Mouse (Mus musculus): ENCODE measurements at regions not wholly inside any gene's neighbourhood (a gene's known extent, or its start where the extent isn't known, plus 50 kb on each side); places are given as distances from the start of the nearest gene placed in this dataset.
A peak's percentile ranks its signal among the peaks of the same experiment; 100 is the strongest.

- H3K27me3 ChIP-seq (ENCODE audit: insufficient read depth, low read length) = no peaks in the 10 kb centered on the region
- ATAC-seq (replicated peaks; ENCODE audit: low FRiP score, low read depth) (0 out of 2 replicates have a peak, but pooled peaks have one; percentile 24), DNase-seq (ENCODE audit: low spot score) (peak; percentile 73)
- H3K27ac ChIP-seq = no peak overlapping the region
- H3K4me3 ChIP-seq (replicated peaks; ENCODE audit: low read depth, low read length) = no peak overlapping the region
- WGBS = 13% methylated on average over 9 of the region's 9 CpGs
- H3K9ac ChIP-seq (ENCODE audit: low read depth, low read length) = no peak overlapping the region
- H3K4me2 ChIP-seq (ENCODE audit: low read length) = 0 out of 2 replicates have a peak overlapping the region, but pooled peaks have one; percentile 0
- TF ChIP-seq CTCF (IDR thresholded peaks at IDR 0.05; ENCODE audit: low read depth) = no peak; the same call in 1 of the 2 replicates
- H3K36me3 ChIP-seq (ENCODE audit: insufficient read depth, low read length) = no peaks in the 10 kb centered on the region
- H3K9me3 ChIP-seq (replicated peaks; ENCODE audit: low read length) = no peaks in the 10 kb centered on the region
- peaks cover 8% of the 10 kb centered on the region; the same call in 1 of the 2 replicates for H3K4me1 ChIP-seq (replicated peaks; ENCODE audit: insufficient read depth, low read length)
Observed at GRCm38 (mm10) chr19:42673133-42673532, 60.5 kb upstream of the Loxl4 start.

- H3K36me3 ChIP-seq (ENCODE audit: insufficient read depth, low read length) = no peaks in the 10 kb centered on the region
- H3K9ac ChIP-seq (ENCODE audit: low read depth, low read length) = no peak overlapping the region
- no peaks in the 10 kb centered on the region for H3K27me3 ChIP-seq (ENCODE audit: insufficient read depth, low read length)
- no peak overlapping the region for H3K4me2 ChIP-seq (ENCODE audit: low read length)
- H3K4me3 ChIP-seq (replicated peaks; ENCODE audit: low read depth, low read length) = no peak overlapping the region
- no peak for TF ChIP-seq CTCF (IDR thresholded peaks at IDR 0.05; ENCODE audit: low read depth)
- no peak overlapping the region for H3K27ac ChIP-seq
- ATAC-seq (replicated peaks; ENCODE audit: low FRiP score, low read depth) = no peak
- H3K9me3 ChIP-seq (replicated peaks; ENCODE audit: low read length) = no peaks in the 10 kb centered on the region
- WGBS = 58% methylated on average over 6 of the region's 6 CpGs
- peaks cover 8% of the 10 kb centered on the region; the same call in 1 of the 2 replicates for H3K4me1 ChIP-seq (replicated peaks; ENCODE audit: insufficient read depth, low read length)
- DNase-seq (ENCODE audit: low spot score) = no peak
Observed at GRCm38 (mm10) chr19:42669886-42670285, 57.3 kb upstream of the Loxl4 start.

- Histone ChIP-seq H3K9ac (ENCODE audit: low read depth, low read length) (no peak overlapping the region), H3K4me2 (ENCODE audit: low read length) (no peak overlapping the region), H3K36me3 (ENCODE audit: insufficient read depth, low read length) (no peaks in the 10 kb centered on the region), H3K27me3 (ENCODE audit: insufficient read depth, low read length) (no peaks in the 10 kb centered on the region), H3K9me3 (replicated peaks; ENCODE audit: low read length) (no peaks in the 10 kb centered on the region), H3K4me1 (replicated peaks; ENCODE audit: insufficient read depth, low read length) (peaks cover 8% of the 10 kb centered on the region; the same call in 1 of the 2 replicates), H3K4me3 (replicated peaks; ENCODE audit: low read depth, low read length) (no peak overlapping the region), H3K27ac (no peak overlapping the region)
- TF ChIP-seq CTCF (IDR thresholded peaks at IDR 0.05; ENCODE audit: low read depth) = no peak
- DNase-seq (ENCODE audit: low spot score) = peak; percentile 46
- ATAC-seq (replicated peaks; ENCODE audit: low FRiP score, low read depth) = 0 out of 2 replicates have a peak, but pooled peaks have one; percentile 29
- 39% methylated on average over 14 of the region's 14 CpGs for WGBS
Observed at GRCm38 (mm10) chr19:42668385-42669098, 55.9 kb upstream of the Loxl4 start.

GRCm38 (mm10) chr19:42666906-42667305, 54.3 kb upstream of the Loxl4 start:
- Histone ChIP-seq H3K4me1 (replicated peaks; ENCODE audit: insufficient read depth, low read length) (peaks cover 8% of the 10 kb centered on the region; the same call in 1 of the 2 replicates), H3K36me3 (ENCODE audit: insufficient read depth, low read length) (no peaks in the 10 kb centered on the region), H3K27me3 (ENCODE audit: insufficient read depth, low read length) (no peaks in the 10 kb centered on the region), H3K27ac (no peak overlapping the region), H3K4me3 (replicated peaks; ENCODE audit: low read depth, low read length) (no peak overlapping the region), H3K9me3 (replicated peaks; ENCODE audit: low read length) (no peaks in the 10 kb centered on the region), H3K4me2 (ENCODE audit: low read length) (no peak overlapping the region), H3K9ac (ENCODE audit: low read depth, low read length) (no peak overlapping the region)
- DNase-seq (ENCODE audit: low spot score) (no peak), ATAC-seq (replicated peaks; ENCODE audit: low FRiP score, low read depth) (no peak)
- TF ChIP-seq CTCF (IDR thresholded peaks at IDR 0.05; ENCODE audit: low read depth) = no peak
- WGBS = 66% methylated on average over 5 of the region's 5 CpGs

Measured in kidney, postnatal 0 days (tissue).